Mouse (Mus musculus): ENCODE results near the gene Smarcc2. TPM values are rescaled to one million over a fixed set of nuclear protein-coding genes. Genes with fewer than 3 reads are reported as not detected.

Gene Smarcc2
- polyA plus RNA-seq, 1 experiment from 2014 or later = 73.6 TPM

- Histone ChIP-seq H3K27me3 (ENCODE audit: poor library complexity, severe bottlenecking) (peaks cover 18% of the 10 kb centered on the region), H3K4me3 (no peak overlapping the region), H3K9me3 (no peaks in the 10 kb centered on the region), H3K4me1 (peaks cover 6% of the 10 kb centered on the region; the same call in 1 of the 2 replicates), H3K27ac (no peak overlapping the region), H3K36me3 (replicated peaks) (no peaks in the 10 kb centered on the region)
- DNase-seq (ENCODE audit: extremely low spot score, low spot score) = no peak
- 84% methylated on average over 3 of the region's 3 CpGs for WGBS
These were observed 4.6 kb upstream of the Smarcc2 start for GRCm38 (mm10) chr10:128454471-128454870.

DNA sequence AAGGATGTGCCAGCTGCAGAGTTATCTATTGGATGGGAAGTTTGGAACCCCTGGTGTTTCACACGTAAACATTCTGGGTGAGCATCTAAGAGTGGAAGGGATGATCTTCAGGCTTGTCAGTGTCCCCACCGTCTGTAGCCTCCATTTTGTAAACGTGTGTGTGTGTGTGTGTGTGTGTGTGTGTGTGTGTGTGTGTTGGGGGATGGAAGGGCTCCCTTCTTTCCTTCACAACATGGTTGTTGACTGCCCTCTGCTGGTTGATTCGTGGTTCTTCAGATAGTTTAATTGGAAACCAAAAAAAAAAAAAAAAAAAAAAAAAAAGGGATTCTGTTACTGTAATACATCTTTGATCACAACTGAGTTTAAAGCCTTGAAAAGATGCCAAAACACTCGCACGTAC is 3.8 kb upstream of the Smarcc2 start:
- Histone ChIP-seq H3K36me3 (replicated peaks) (no peaks in the 10 kb centered on the region), H3K27ac (peak overlapping the region; percentile 44; the same call in 1 of the 2 replicates), H3K4me1 (peaks cover 9% of the 10 kb centered on the region), H3K9me3 (no peaks in the 10 kb centered on the region), H3K27me3 (ENCODE audit: poor library complexity, severe bottlenecking) (peaks cover 18% of the 10 kb centered on the region), H3K4me3 (peak overlapping the region; percentile 2; the same call in 1 of the 2 replicates)
- 4% methylated on average over 6 of the region's 6 CpGs for WGBS
- DNase-seq (ENCODE audit: extremely low spot score, low spot score) = peak; percentile 74

DNA sequence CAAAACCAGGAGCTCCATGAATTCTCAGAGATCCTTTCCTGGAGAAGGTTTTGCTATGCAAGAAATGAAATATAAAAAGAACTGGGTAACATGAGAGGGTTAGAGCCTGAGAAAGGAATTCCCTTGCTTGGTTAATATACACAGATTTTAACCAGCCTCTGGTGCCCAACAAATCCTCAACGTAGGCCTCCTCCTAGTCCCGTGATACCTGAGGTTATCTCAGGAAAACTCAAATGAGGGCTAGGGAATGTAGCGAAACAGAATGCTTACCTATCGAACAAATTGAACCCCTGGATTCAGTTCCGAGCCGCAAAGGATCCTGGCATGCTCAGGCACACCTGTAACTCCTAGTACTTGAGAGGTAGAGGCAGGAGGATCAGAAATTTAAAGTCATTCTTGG is 1.4 kb upstream of the Smarcc2 start:
- no peak overlapping the region for H3K27ac ChIP-seq
- no peak for DNase-seq (ENCODE audit: extremely low spot score, low spot score)
- WGBS = 85% methylated on average over 6 of the region's 6 CpGs
- H3K4me1 ChIP-seq = peaks cover 20% of the 10 kb centered on the region
- H3K9me3 ChIP-seq = no peaks in the 10 kb centered on the region
- H3K36me3 ChIP-seq (replicated peaks) = peaks cover 20% of the 10 kb centered on the region
- peaks cover 21% of the 10 kb centered on the region for H3K27me3 ChIP-seq (ENCODE audit: poor library complexity, severe bottlenecking)
- no peak overlapping the region for H3K4me3 ChIP-seq

- peak; percentile 95 for DNase-seq (ENCODE audit: extremely low spot score, low spot score)
- H3K36me3 ChIP-seq (replicated peaks) = peaks cover 27% of the 10 kb centered on the region
- peak overlapping the region; percentile 98 for H3K27ac ChIP-seq
- under 1% methylated on average over 29 of the region's 29 CpGs for WGBS
- H3K4me3 ChIP-seq = peak overlapping the region; percentile 96
- H3K9me3 ChIP-seq = no peaks in the 10 kb centered on the region
- peaks cover 20% of the 10 kb centered on the region for H3K4me1 ChIP-seq
- peaks cover 21% of the 10 kb centered on the region for H3K27me3 ChIP-seq (ENCODE audit: poor library complexity, severe bottlenecking)
These were observed 715 bp upstream of the Smarcc2 start for GRCm38 (mm10) chr10:128458348-128458718.

DNA sequence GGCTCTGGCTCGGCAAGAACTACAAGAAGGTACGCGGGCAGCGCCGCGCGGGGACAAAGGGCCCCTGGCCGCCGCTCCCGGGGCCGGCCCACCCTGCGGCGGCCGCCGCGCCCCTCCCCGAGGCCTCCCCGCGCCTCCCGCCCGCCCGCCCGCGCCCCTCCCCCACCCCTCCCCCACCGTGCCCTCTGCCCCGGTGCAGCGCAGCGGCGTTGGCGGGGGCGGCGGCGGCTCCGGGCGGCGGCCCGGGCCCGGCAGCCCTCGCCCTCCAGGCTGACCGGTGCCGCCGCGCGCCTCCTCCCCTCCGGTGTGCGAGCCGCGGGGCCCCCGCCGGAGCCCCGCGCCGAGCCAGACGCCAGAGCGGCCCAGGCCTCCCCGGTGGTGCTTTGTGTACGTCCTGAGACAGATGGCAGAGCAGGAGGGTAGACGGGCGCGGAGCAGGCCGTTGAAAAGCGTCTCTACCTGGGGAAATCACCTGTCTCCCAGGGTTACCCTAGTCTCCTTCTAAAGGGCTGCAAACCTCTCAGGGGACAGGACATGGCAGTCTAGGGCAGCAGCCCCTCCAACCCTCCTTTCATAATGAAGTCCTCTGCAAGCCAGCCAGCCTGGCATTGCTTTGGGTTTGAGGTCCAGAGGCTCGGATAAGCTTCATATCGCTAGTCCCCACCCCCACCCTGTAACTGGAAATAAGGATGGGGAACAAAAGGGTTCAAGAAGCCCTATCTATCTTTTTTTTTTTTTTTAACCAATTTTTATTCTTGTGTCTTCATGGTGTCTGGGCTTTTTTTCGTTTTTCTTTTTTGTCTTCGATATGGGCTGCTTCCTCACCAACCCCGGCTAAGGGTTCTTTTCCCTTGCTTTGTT is 591 bp downstream of the Smarcc2 start:
- no peaks in the 10 kb centered on the region for H3K9me3 ChIP-seq
- H3K27ac ChIP-seq = peak overlapping the region; percentile 98
- peak overlapping the region; percentile 96 for H3K4me3 ChIP-seq
- peaks cover 21% of the 10 kb centered on the region for H3K27me3 ChIP-seq (ENCODE audit: poor library complexity, severe bottlenecking)
- DNase-seq (ENCODE audit: extremely low spot score, low spot score) = peak; percentile 60
- H3K4me1 ChIP-seq = peaks cover 20% of the 10 kb centered on the region
- WGBS = 2% methylated on average over 56 of the region's 67 CpGs
- H3K36me3 ChIP-seq (replicated peaks) = peaks cover 40% of the 10 kb centered on the region

DNA sequence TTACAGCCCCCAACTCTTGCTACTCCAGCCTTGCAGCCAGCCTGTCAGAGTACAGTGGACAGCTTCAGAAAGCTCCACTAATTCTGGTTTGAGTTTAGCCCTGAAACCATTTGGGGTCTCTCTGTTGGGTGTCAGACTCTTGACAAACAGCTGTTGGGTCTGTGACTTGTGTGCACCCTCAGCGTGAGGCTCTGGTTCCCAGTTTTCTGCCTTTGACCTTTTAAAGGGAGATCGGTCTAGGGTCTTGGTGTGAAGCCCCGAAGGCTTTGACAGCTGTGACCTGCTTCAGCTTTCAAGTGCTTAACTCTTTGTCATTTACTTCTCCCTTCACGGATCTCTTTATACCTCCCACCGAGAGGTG is 1.2 kb downstream of the Smarcc2 start:
- H3K36me3 ChIP-seq (replicated peaks) = peaks cover 46% of the 10 kb centered on the region
- no peak for DNase-seq (ENCODE audit: extremely low spot score, low spot score)
- peak overlapping the region; percentile 98 for H3K27ac ChIP-seq
- 2% methylated on average over 5 of the region's 5 CpGs for WGBS
- peak overlapping the region; percentile 96 for H3K4me3 ChIP-seq
- H3K9me3 ChIP-seq = no peaks in the 10 kb centered on the region
- H3K4me1 ChIP-seq = peaks cover 14% of the 10 kb centered on the region
- peaks cover 21% of the 10 kb centered on the region for H3K27me3 ChIP-seq (ENCODE audit: poor library complexity, severe bottlenecking)

- 84% methylated on average over 12 of the region's 12 CpGs for whole genome bisulfite sequencing
These were observed 15.3 kb downstream of the Smarcc2 start for GRCm38 (mm10) chr10:128474366-128474765.

GRCm38 (mm10) chr10:128486370-128486769 is 27.3 kb downstream of the Smarcc2 start:
- Histone ChIP-seq H3K27ac (no peak overlapping the region), H3K4me1 (peaks cover 5% of the 10 kb centered on the region), H3K27me3 (ENCODE audit: poor library complexity, severe bottlenecking) (no peaks in the 10 kb centered on the region), H3K9me3 (no peaks in the 10 kb centered on the region), H3K4me3 (no peak overlapping the region), H3K36me3 (replicated peaks) (peaks cover 99% of the 10 kb centered on the region)
- 94% methylated on average over 7 of the region's 7 CpGs for WGBS
- no peak for DNase-seq (ENCODE audit: extremely low spot score, low spot score)

More at GRCm38 (mm10) chr10:128474366-128474765, 15.3 kb downstream of the Smarcc2 start:
- Histone ChIP-seq H3K27me3 (ENCODE audit: poor library complexity, severe bottlenecking) (no peaks in the 10 kb centered on the region), H3K4me3 (no peak overlapping the region), H3K9me3 (no peaks in the 10 kb centered on the region), H3K36me3 (replicated peaks) (peaks cover 99% of the 10 kb centered on the region), H3K27ac (no peak overlapping the region), H3K4me1 (no peaks in the 10 kb centered on the region)
- DNase-seq (ENCODE audit: extremely low spot score, low spot score) = no peak

DNA sequence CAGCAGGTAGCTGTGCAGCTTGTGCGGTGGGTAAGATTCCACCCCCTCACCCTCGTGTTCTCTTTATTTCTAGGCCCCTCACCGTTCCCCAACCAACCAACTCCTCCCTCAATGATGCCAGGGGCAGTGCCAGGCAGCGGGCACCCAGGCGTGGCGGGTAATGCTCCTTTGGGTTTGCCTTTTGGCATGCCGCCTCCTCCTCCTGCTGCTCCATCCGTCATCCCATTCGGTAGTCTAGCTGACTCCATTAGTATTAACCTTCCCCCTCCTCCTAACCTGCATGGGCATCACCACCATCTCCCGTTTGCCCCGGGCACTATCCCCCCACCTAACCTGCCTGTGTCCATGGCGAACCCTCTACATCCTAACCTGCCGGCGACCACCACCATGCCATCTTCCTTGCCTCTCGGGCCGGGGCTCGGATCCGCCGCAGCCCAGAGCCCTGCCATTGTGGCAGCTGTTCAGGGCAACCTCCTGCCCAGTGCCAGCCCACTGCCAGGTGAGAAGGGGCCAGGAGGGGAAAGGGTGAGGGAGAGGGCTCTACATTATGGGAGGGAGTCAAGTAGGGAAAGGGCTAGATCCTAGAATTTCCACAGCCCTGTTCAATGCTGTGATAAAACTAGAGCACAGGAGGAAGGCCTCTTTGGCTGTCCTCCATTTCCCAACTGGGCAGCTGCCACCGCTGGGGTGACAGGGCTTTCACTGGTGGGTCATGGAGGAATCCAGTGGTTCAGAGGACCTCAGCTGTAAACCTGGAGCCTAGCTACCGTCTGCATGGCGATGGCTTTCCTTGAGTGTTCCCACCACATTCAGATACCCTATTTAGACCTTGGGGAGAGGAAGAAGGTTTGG is 29.0 kb downstream of the Smarcc2 start:
- H3K27me3 ChIP-seq (ENCODE audit: poor library complexity, severe bottlenecking) = no peaks in the 10 kb centered on the region
- peaks cover 93% of the 10 kb centered on the region for H3K36me3 ChIP-seq (replicated peaks)
- no peak overlapping the region for H3K4me3 ChIP-seq
- H3K9me3 ChIP-seq = no peaks in the 10 kb centered on the region
- H3K27ac ChIP-seq = no peak overlapping the region
- WGBS = 94% methylated on average over 22 of the region's 22 CpGs
- peaks cover 22% of the 10 kb centered on the region for H3K4me1 ChIP-seq
- DNase-seq (ENCODE audit: extremely low spot score, low spot score) = no peak

DNA sequence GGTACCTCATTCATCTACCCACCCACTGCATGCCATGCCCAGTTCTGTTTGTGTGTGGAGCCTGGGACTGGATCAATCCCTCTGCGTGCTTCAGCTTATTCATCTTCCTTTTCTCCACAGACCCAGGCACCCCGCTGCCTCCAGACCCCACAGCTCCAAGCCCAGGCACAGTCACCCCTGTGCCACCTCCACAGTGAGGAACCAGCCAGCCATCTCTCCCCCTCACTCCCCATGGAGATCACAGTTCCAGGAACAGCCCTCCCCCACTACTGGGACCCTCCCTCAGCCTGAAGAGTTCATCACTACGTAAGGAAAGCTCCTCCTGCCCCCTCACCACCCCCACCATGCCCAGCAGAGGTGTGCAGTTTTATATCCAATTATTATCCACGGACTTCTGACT is 29.7 kb downstream of the Smarcc2 start:
- Histone ChIP-seq H3K27ac (no peak overlapping the region), H3K36me3 (replicated peaks) (peaks cover 86% of the 10 kb centered on the region), H3K27me3 (ENCODE audit: poor library complexity, severe bottlenecking) (no peaks in the 10 kb centered on the region), H3K4me3 (no peak overlapping the region; the same call in 1 of the 2 replicates), H3K4me1 (peaks cover 22% of the 10 kb centered on the region), H3K9me3 (no peaks in the 10 kb centered on the region)
- DNase-seq (ENCODE audit: extremely low spot score, low spot score) = no peak
- 91% methylated on average over 4 of the region's 4 CpGs for WGBS

DNA sequence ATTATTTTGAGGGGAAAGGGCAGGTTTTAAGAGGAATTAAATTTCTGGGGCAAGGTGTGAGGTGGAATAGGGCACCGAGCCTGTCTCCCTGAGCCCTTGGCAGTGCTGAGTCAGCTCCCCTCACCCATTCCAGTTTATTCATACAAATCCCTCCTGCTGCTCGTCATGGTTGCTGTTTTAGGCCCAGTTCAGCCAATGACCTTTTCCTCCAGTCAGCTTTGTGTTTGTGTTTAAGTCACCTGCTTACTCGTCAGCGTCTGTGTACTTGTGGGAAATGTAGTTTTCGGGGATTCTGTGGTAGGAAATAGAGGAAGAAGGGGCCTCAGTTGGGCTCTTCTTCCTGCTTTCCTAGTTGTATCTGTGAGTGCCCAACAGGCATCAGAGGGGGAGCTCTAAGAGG is 30.3 kb downstream of the Smarcc2 start:
- Histone ChIP-seq H3K27me3 (ENCODE audit: poor library complexity, severe bottlenecking) (no peaks in the 10 kb centered on the region), H3K9me3 (no peaks in the 10 kb centered on the region), H3K4me1 (peaks cover 23% of the 10 kb centered on the region), H3K27ac (no peak overlapping the region), H3K4me3 (no peak overlapping the region), H3K36me3 (replicated peaks) (peaks cover 80% of the 10 kb centered on the region)
- 84% methylated on average over 5 of the region's 5 CpGs for WGBS
- no peak for DNase-seq (ENCODE audit: extremely low spot score, low spot score)

GRCm38 (mm10) chr10:128489785-128490184 is 30.7 kb downstream of the Smarcc2 start:
- no peak overlapping the region for H3K27ac ChIP-seq
- H3K4me3 ChIP-seq = no peak overlapping the region
- DNase-seq (ENCODE audit: extremely low spot score, low spot score) = no peak
- H3K4me1 ChIP-seq = peaks cover 27% of the 10 kb centered on the region
- H3K27me3 ChIP-seq (ENCODE audit: poor library complexity, severe bottlenecking) = no peaks in the 10 kb centered on the region
- 67% methylated on average over 4 of the region's 4 CpGs for WGBS
- peaks cover 76% of the 10 kb centered on the region for H3K36me3 ChIP-seq (replicated peaks)
- H3K9me3 ChIP-seq = no peaks in the 10 kb centered on the region

DNA sequence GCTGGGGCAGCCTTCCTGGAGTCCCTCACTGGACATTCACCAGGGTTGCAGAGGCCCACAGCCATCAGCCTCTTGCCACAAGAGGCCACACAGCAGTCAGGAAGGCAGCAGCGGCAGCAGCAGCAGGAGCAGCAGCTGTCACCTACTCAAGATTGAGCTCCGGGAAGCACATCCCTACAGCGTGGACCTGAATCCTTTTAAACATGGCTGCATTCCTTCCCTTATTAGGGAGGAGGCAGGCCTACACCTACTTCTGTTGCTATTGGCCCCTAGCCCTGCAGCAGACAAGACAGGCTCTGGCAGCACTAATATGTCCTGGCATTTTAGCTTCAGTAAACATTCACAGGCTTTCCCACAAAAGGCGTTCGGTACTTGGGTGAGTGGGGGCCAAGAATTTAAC is 31.2 kb downstream of the Smarcc2 start:
- H3K4me3 ChIP-seq = no peak overlapping the region
- 81% methylated on average over 5 of the region's 5 CpGs for WGBS
- H3K9me3 ChIP-seq = no peaks in the 10 kb centered on the region
- peaks cover 32% of the 10 kb centered on the region for H3K4me1 ChIP-seq
- no peaks in the 10 kb centered on the region for H3K27me3 ChIP-seq (ENCODE audit: poor library complexity, severe bottlenecking)
- DNase-seq (ENCODE audit: extremely low spot score, low spot score) = no peak
- H3K36me3 ChIP-seq (replicated peaks) = peaks cover 73% of the 10 kb centered on the region
- H3K27ac ChIP-seq = no peak overlapping the region
